Mouse (Mus musculus): ENCODE data around the gene Sh3d19.
A peak's percentile ranks its signal among the peaks of the same experiment; 100 is the strongest.

Gene Sh3d19

DNA sequence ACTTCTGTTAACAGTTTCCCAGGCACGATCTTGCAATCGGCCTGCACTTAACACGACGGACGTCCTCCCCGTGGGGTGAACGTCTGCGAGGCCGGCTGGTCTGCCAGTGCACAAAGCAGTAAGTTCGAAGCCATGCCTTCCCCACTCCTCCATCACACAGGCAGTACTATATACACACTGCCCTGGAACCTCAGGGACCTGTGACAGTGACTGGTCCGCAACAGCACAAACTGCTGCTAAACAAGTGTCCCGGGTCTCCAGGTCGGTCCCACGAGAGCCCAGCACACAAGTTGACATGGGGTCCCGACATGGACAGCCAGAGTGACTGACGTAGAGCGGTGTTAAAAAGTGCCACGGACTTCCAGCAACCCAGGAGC is 171.0 kb downstream of the Sh3d19 start:
- peak; percentile 41 for DNase-seq

- peak; percentile 99 for DNase-seq
Measured at GRCm38 (mm10) chr3:86142263-86142933, 171.5 kb downstream of the Sh3d19 start, which contains the start of gene Rps3a1. TSS of gene Rps3a1 (minus strand) at chr3:86142702.

DNA sequence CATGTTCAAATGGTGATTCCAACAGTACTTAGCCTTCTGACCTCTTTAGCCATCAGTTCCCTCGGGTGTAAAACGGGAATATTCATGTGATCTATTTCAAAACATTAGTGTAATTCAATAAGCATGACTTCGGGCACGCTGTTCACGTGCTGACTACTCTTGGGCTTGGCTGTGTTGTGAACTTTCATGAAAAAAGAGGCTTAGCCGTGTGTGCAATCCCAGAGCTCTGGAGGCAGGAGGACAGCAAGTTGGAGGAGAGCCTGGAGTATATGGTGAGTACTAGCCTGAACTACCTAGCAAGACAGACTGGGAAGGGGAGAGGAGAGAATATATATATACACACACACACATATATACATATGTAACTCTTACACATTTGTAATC is 172.0 kb downstream of the Sh3d19 start:
- no peak for DNase-seq

GRCm38 (mm10) chr3:86143343-86143742 is 172.4 kb downstream of the Sh3d19 start:
- DNase-seq: no peak

GRCm38 (mm10) chr3:86149063-86149462 is 178.2 kb downstream of the Sh3d19 start:
- no peak for DNase-seq

GRCm38 (mm10) chr3:86149521-86149920 is 178.6 kb downstream of the Sh3d19 start:
- DNase-seq: no peak

- DNase-seq: no peak
Measured at GRCm38 (mm10) chr3:86168841-86169425, 198.0 kb downstream of the Sh3d19 start.

GRCm38 (mm10) chr3:86179714-86180113 is 208.8 kb downstream of the Sh3d19 start:
- DNase-seq: no peak

All from lung, postnatal 10 days (tissue).